Mouse (Mus musculus) kidney, embryonic 16.5 days (tissue): ENCODE measurements around the gene Cyp2a4. TPM values are rescaled to one million over a fixed set of nuclear protein-coding genes. Genes with fewer than 3 reads are reported as not detected.

Source experiments
- polyA plus RNA-seq: library from polyadenylated mRNA; unstranded; fragments of >200 nt; fragmentation: Nextera tagmentation; extraction: Ambion mirVana; gene quantifications from 2 replicates; pipeline ENCODE4 v1.2.1, GENCODE M21; 2015

Gene Cyp2a4
- polyA plus RNA-seq, 1 experiment from 2014 or later = not detected

Other genes with a start within 250 kb of the Cyp2a4 start
- gene Cyp2b13, start 245.7 kb upstream of the Cyp2a4 start, polyA plus RNA-seq = not detected in 2 replicates
- gene Cyp2b9, start 133.8 kb upstream of the Cyp2a4 start, polyA plus RNA-seq = not detected in 2 replicates
- gene Vmn1r184, start 46.8 kb upstream of the Cyp2a4 start, polyA plus RNA-seq = not detected in 2 replicates
- gene Nlrp9c, start 96.5 kb downstream of the Cyp2a4 start, polyA plus RNA-seq = not detected in 2 replicates
- not detected in 2 replicates for gene Nlrp4a, start 127.9 kb downstream of the Cyp2a4 start, polyA plus RNA-seq
- not detected in 2 replicates for gene Nlrp9a, start 227.9 kb downstream of the Cyp2a4 start, polyA plus RNA-seq